Mouse (Mus musculus) adrenal gland, postnatal 10 days (tissue): ENCODE data around the gene Exosc10. TPM values are rescaled to one million over a fixed set of nuclear protein-coding genes. Genes with fewer than 3 reads are reported as not detected.

ENCODE experiments used
- DNase-seq: peaks from one replicate; pipeline ENCODE4 v3.0.0; 2021; ENCODE audit warnings: mixed read lengths
- long read RNA-seq, 2 experiments: library from polyadenylated mRNA; stranded (forward); transcript quantifications; one replicate each; pipeline ENCODE4 v2.0.0; 2021
- total RNA-seq, 2 experiments: library from RNA; stranded (reverse); gene quantifications; 2 replicates each; pipeline ENCODE4 v1.2.3; 2021

Exosc10 gene
- 10 to 100 TPM; 45.7 to 55.6 TPM for total RNA-seq
- long read RNA-seq, experiment 1, transcript Exosc10-201 (25 exons, 2,790 nt) = major isoform, 26 of 46 reads
- long read RNA-seq, experiment 1, partial matches to known transcripts = 13 of 46 reads
- long read RNA-seq, experiment 1, other reads (novel, unspliced or antisense) = 4 of 46 reads
- long read RNA-seq, experiment 2, transcript Exosc10-201 (25 exons, 2,790 nt) = major isoform, 14 of 27 reads
- long read RNA-seq, experiment 2, partial matches to known transcripts = 7 of 27 reads
- long read RNA-seq, experiment 2, other reads (novel, unspliced or antisense) = 5 of 27 reads

DNA sequence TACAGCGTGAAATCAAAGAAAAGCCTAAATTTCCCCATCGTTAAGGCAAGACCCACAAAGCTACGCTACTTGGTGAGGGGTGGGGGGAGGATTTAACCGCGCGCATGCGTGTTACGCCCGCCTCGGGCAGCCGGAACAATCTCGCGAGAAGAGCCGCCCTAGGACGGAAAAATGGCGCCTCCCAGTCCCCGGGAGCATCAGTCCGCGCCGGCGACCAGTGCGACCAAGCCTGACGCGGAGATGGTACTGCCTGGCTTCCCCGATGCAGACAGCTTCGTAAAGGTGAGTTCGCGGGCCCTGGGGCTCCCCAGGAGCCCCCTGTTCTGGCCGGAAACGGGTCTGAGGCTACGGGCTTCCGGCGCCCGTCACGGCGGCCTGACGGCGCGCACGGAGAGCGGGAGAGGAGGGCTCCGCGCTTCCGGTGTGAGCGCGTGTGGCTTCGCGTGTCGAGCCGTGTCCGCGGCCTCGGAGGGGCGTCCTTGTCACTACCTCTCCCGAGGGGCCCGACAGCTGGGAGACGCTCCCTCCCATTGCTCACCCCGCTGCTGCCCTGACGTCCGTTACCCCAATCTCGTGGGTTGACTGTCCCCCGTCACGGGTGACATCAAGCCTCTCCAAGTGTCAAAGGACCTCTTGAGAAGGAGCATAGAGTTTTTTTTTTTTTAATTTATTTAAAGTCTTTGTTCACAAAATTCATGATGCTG, at the start of gene Exosc10:
Gene Exosc10 (plus strand): TSS at position 133 of the 704 bp plus-strand sequence.
- peak; percentile 92 for DNase-seq

DNA sequence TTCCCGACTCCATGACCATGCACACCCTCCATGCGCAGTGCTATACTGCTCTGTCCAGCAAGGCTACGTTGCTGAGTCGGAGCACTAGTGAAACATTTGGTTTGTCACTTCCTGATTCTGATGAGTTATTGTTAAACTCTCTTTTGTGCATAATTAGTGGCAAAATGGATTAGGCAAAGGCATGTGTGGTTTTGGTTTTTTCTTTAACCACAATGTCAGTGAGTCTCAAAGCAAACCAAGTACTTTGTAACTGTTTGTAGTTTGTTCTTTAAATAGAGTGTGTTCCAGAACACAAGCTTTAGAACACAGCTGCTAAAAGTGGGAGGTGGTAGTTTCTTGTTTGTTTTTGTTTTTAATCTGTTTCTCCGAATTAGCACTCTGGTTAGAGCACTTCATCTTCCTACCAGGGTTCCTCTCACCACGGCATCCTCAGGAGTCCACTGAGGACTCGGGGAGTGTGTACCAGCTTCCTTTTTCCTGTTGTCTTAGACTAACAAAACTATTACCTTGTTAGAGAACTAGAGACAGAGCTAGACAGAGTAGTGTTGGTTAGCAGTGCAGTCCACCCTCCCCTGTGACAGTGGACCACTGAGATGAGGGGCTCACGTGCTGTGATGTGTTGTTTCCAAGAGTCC, 48.7 kb upstream of the Exosc10 start:
- no peak for DNase-seq

DNA sequence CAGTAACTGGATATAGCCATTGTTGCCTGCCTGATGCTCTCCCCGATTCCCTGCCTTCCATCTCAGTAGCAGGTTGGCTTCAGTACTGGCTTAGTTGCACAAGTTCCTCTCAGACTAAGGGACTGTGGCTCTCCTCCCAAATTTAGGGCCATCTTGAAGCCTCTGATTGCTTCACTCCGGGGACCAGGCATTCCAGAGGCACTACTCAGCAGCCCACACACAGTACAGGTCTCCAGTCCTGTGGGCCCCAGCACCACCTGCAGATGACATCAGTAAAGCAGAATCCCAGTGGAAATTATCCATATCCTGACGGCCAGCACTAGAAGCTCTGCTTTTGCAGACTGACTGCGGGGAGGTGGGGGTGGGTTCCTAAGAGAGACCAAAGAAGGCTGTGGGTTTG, 47.5 kb upstream of the Exosc10 start:
- DNase-seq = no peak

DNA sequence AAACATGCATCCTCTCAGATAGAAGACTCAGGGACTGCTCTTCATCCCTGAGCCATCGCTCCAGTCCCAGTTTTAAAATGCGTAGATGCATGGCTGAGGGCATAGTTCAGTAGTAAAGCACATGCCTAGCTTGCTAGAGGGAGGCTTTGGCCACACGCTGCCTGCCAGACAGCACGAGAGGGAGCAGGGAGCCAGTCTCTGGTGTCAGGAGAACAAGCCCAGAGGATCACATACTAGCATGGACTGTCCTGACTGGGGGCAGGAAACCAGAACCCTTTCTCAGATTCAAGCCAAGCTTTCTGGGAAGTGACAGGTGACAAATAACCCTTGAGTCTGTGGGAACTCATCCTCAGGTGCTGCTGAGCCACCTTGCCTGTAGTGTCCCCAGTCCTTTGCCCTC, 46.9 kb upstream of the Exosc10 start:
- DNase-seq = no peak

DNA sequence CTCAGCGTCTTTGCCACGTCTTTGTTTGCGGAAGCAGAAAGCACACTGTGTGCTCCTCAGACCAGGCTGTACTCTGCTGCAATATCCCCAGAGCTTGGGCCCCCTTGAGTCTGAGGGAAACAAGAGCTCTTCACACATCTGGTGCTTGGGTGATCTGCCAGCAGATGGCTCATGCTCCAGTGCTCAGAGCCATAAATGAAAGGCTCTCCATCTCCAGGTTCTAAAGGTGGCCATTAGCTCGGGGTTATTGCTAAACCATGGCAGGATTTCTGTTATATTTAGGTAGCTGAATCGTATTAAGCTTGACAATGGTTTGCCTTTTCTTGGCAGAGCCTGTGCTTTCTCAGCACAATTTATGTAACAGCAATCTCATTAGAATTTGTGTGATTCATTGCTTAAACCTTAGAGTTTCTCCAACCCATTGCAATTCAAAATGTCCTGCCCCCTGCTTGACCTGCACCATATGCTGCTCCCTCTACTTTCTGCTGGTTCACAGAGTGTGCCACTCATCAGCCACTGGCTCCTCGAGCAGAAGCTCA, 45.1 kb upstream of the Exosc10 start:
- DNase-seq = no peak

DNA sequence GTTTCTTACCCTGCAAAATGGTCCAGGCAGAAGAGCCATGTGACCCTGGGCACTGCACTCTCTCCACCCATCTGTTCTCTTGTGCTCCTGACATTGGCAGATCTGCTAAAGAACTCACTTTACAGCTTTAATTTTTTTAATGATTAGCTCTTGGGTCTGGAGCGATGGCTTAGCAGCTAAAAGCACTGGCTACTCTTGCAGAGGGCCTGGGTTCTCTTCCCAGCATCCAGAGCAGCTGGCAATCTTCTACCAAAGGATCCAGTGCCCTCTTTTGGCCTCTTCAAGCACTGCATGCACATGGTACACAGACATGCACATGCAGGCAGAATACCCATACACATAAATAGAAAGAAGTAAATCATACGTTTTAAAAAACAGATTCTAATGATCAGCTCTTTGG, 42.9 kb upstream of the Exosc10 start:
- peak; percentile 17 for DNase-seq

DNA sequence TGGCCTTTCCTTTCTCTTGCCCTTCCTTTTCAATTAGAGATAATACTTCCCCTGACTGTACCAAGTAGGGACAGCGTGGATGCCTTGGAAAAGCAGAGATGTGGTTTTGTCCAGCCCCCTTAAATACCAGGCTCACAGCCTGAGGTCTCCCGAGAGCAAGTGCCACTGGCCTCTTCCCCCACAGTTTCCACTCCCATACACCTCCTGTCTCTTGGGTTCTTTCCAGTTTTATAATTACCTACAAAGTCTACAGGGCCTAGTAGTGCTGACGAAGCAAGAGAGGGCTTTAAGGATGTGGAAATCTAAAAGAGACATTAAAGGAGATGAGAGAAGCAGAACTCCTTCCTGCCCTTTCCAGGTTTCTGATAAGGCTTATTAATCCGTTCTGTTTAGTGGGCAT, 40.4 kb upstream of the Exosc10 start:
- no peak for DNase-seq

DNA sequence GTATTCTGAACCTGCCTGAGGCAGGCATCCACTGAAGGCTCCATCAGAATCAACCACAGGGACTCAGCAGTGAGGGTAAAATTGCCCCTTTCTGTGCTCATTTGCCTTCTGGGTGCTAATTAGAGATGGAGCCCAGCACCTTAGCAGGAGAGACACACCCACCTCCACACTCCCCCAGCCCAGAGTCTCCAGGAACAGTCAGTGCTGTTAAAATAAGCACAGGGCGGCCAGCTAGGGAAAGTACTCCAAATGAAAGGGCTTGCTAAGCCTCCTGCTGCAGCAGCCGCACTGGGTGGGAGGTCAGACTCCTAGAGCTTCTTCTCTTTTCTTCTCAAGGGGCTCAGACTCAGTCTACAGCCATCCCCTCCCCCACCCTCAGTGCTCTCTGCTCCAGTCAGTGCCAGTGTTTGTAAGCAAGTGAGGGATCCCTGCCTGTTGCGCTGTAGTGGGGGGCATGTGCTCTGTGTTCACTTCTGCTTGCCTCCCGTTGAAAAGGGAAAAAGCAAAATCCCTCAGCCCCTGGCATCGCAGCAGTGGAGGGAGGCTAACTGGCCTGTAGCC, 39.9 kb upstream of the Exosc10 start:
- DNase-seq = no peak

DNA sequence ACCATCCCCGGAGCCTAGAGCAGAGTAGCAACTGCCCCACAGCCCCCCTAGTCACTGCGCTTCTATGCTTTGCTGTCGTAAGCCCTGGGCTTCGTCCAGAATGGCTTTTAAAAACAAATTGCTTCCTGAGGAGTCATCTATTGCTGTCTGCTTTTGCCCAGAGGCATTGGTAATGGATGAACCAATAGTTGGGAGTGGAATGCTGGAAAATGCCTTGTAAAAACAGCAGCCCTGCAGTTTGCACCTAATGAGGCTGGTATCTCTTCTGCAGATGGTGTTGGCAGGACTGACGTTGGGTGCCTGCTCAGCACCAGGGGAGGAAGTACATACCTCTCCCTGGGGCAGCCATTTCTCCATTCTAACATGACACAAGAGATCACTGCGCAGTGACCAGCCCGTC, 34.7 kb upstream of the Exosc10 start:
- peak; percentile 17 for DNase-seq

DNA sequence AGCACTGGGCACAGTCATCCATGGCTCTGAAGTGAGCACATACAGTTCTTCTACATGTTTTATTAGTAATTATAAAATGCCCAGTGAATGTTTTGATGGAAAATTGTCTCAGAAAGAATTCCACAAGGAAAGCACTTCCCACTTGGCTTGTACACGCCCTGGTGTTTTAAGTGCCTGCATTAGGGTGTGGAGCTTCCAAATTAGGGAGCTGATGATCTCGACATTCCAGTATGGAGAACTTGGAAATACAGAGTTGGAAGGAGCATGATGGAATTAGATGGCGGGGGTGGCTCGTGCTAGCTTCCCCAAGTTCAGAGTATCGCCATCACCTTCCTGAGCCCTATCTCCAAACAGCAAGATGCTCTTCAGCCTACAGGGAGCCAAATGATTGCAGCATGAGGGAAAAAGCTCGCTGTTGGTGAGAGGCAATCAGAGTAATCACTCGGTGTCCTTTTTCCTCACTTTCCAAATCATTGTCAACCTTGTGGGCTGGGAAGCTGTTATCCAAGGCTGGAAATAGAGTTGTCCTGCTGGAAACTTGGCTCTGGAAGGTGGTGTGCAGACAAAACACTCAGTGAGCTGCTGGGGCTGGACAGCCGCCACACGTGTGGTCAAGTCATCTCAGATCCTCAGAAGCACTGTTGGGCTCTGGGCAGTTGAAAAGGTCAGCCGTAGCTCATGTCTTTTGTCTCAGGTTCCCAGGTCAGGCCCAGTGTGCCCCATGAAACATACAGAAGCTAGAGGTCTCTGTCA, 30.9 kb upstream of the Exosc10 start:
- no peak for DNase-seq

DNA sequence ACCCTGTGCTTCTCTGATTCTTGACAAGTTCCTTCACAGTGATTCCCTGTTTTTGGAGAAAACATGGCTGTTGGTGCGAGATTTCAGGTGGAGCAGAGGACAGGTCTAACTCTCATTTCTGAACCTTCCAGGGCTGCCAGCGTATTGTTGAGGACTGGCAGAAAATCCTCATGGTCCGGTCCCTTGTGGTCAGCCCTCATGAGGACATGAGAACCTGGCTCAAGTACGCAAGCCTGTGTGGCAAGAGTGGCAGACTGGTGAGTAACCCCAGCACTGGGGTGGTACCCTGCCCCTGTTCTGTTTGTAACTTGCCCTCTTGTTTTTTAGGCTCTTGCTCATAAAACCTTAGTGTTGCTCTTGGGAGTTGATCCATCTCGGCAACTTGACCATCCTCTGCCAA, 27.9 kb upstream of the Exosc10 start:
- peak; percentile 52 for DNase-seq

DNA sequence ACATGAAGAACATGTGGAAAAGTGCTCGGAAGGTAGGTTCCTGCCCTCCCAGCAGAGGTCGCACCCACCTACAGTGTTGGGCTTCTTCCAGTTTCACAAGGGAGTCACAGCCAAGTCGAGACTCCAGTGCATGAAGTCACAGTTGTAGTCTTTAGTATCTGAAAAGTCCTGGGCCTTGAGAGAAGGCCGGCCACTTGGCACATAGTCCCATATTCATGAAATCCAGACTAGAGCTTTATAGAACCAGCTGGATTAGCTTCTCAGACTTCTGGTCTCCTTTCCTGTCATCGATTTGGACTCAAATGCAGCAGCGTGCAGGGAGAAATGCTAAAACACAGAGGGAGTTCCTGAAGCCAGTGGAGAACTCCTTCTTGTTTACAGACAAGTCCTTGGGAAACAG, 27.5 kb upstream of the Exosc10 start:
- DNase-seq = peak; percentile 36

DNA sequence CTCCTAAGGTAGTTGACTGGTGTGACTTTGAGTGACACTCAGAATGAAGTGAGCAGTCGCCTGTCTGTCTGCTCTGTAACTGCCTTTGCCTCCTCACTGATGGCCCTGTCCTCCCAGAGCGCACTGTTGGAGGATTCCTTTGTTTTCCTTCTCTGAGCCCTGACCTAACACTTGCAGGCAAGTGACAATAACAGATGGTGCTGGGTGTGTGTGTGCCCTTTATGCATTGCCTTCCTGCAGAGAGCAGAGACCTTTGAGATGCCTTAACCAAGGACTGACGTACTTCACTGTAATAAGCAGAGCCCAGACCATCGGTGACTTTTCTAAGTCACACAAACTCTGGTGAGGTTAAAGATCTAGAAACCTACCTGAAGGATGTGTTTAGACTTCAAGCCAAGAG, 26.9 kb upstream of the Exosc10 start:
- no peak for DNase-seq

DNA sequence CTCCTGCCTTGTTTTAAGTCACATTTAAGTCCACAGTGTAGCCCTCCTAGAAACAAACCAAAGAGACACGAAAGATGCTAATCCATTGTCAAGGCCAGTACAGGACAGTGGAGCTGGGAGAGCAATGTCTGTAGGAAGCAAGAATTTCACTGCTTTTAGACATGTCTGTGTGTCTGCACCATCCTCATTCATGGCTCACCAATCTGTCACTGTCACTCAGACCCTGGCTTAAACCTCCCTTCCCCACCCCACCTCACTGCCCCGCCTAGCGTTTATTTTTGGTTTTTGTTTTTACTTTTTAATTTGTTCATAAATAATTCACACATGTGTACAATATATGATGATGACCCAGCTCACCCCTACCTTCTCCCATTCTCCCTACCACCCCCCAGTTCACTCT, 25.7 kb upstream of the Exosc10 start:
- no peak for DNase-seq

DNA sequence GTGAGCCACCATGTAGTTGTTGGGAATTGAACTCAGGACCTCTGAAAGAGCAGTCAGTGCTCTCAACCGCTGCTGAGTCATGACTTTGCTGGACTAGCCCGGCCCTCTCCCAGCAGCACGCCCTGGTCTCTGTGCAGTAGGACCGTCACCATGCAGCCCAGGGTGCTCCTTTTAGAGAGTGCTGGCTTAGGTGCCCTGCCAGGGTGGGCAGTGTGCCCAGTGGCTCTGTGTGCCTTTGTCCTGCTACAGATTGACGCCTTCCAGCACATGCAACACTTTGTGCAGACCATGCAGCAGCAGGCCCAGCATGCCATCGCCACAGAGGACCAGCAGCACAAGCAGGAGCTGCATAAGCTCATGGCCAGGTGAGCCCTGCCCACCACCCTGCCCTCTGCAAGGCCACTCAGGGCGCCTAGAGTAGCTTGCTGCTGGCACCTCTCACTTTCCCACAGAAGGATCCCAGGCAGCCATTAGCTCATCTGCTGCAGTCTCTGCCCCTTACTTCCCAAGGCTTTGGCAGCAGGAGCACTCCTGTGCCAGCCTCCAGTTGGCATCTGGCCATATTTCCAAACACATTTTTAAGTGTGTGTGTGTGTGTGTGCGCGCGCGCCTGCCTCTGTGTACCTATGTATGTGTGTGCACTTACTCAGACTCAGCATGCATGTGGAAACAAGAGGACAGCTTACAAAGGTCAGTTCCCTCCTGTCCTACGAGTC, 24.5 kb upstream of the Exosc10 start:
- peak; percentile 74 for DNase-seq

DNA sequence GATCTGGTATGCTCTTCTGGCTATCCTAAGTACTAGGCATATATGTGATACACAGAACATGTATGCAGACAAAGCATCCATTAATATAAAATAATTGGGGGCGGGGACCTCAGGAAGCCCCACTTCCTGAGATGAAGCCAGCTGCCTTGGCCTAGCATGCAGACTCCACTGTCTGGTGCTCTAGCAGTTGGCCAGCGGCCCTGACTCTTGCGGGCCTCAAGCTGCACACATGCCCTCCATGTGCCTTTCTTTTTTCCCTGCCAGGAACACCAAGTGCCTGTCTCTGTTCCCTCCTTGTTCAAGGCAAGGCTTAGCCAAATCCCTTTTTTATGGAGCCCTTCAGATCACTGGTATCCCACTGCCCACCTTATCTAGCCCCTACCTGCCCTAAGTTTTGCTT, 22.4 kb upstream of the Exosc10 start:
- no peak for DNase-seq

DNA sequence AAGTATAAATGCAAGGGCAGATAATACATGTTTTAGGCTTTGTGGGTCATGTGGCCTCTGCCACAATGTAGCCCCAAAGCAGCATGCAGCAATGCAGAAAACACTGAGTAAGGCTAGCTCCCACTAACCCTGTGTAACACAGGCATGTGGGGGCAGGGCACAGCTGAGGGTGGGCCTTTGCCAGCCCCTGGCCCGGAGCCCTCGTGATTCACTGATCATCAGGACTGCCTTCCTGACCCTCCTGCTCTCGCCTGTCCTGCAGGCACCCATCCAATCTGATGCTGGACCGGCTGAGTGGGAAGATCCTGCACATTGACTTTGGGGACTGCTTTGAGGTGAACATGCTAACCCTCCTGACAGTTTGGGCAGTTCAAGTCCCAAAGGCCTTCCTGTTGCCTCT, 9.1 kb upstream of the Exosc10 start:
- DNase-seq = no peak

DNA sequence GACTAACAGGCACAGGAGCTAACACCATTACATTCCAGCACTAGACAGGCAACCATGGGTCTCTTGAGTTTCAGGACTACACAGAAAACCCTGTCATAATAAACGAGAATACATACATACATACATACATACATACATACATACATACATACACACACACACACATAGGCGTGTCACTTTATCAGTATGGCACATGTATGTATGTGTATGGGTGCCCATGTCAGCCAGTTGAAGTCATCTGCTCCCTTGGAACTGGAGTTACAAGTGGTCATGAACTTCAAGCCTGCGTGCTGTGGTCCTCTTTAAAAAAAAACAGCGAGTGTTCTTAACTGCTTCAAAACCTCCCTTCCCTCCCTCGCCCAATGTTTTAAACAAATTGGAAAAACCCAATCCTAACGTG, 463 bp upstream of the Exosc10 start:
- DNase-seq = no peak

DNA sequence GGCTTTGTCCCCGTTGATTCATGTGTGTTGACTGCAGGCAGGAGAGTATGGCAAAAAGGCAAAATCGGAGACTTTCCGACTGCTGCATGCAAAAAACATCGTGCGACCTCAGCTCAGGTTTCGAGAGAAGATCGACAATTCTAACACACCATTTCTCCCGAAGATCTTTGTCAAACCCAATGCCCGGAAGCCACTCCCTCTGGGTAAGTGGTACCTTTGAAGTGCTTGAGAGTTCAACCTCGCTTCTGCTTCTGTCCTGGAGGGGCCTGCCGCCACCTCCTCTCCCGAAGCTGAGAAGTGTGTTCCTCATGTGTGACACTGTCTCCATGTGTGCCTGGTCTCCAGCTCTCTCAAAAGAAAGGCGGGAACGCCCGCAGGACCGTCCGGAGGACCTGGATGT, 4.4 kb downstream of the Exosc10 start:
- no peak for DNase-seq

DNA sequence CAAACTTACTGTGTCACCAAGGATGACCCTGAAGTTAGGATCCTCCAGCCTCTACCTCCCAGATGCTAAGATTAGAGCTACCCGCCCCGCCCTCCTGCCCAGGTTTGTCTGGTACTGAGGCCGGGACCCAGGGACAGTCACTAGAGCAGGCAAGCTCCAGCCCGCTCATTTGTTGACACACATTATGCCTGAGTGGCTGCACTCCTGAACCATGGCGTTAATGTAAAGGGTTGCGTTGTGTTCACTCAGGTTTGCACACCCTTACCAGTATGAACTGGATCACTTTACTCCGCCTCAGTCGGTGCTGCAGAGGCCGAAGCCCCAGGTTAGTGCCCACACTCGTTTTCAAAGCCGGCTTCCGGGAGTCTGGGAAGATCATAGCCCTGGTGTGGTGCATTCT, 5.4 kb downstream of the Exosc10 start:
- no peak for DNase-seq

DNA sequence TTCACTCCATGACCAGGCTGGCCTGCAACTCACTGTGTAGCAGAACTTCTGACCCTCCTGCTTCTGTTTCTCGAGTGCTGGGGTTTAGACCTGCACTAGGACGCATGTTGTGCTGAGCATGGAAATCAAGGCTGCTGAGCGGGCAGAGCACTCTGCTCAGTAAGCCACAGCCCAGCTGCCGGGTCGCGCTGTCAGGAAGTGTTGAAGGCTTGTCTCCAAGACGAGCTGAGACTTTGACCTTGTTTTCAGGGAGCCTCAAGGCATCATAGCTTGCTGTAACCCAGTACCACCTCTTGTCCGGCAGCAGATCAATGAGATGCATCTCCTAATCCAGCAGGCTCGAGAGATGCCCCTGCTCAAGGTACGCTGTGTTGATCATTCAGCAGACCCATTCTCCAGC, 11.9 kb downstream of the Exosc10 start:
- DNase-seq = no peak
